Mouse (Mus musculus): ENCODE measurements around the gene Oxt.

Oxt gene

DNA sequence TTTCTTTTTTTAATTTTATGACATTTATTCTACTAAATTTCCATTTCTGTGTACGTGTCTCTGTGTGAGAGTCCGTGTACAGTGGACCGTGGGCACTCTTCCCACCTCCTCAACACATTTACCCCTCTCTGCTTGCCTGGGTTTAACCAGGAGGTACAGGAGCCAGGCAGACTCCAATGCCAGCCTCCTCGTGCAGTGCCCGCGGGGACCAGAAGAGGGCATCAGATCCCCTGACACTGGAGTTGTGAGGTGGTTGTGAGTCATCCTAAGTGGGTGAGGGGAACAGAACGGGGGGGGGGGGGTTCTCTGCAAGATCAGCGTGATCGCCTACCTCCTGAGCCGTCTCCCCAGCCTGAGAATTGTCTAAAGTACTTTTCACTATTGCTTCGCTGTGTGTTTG, 2.2 kb downstream of the Oxt start:
- DNase-seq (ENCODE audit: low spot score in 2 of 2), result peak in 1 of 2 experiments; percentile 45

DNA sequence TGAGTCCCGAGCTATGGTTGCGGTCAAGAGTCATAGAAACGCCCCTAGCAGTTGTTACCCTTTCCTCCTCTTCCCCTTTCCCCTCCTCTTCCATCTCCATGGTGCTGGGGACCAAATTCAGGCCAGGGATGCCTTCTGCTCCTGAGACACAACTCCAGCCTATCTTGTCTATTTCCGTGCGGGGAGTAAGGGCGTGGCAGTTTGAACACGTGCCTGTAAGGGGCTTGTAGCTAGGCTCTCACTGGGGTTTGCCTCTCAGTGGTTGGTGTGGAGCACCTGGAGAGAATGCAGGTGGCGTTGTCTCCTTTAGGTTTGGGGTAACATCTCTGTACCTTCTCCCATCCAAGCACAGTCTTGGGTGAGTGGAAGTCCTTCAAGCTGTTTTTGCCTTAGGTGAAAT, 3.8 kb downstream of the Oxt start:
- DNase-seq (ENCODE audit: low spot score in 2 of 2), result no peak

DNA sequence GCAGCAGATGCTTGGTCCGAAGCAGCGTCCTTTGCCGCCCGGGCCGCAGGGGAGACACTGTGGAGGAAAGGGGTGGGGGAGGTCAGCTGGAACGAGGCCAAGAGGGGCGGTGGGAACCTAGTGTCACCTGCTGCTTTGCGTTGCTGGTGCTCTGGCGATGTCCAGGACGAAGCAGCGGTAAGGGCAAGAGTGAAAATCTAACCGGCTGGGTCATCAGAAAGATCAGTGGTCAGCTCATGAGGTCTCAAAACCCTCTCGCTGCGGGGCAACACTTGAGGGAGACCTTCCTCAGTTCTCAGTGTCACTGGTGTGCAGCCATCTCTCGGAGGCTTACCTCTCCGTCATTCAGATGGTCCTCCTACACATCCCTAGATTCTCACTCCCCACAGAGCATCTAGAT, 5.2 kb downstream of the Oxt start:
- no peak for DNase-seq (ENCODE audit: low spot score in 2 of 2)

DNA sequence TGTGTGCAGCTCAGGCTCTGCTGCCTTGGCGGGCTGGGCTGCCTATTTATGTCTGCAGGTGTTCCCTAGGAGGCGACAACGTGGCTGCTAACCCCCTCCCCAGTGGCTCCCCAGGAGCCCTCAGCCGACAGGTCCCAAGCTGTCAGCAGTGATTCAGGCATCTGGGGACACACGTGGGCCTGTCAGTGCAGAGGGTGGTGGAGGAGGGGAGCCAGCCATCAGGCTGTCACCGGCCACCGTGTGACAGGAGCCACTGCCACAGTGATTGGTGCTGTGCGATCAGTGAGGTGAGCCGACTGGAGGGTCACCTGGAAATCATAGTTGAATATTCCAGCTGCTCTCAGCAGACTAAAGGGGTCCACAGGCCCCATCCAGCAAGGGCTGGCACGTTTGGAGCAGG, 6.6 kb downstream of the Oxt start, which contains the start of gene Avp:
Gene Avp (minus strand): TSS at position 3 of the 400 bp plus-strand sequence.
- DNase-seq (ENCODE audit: low spot score in 2 of 2), result no peak

DNA sequence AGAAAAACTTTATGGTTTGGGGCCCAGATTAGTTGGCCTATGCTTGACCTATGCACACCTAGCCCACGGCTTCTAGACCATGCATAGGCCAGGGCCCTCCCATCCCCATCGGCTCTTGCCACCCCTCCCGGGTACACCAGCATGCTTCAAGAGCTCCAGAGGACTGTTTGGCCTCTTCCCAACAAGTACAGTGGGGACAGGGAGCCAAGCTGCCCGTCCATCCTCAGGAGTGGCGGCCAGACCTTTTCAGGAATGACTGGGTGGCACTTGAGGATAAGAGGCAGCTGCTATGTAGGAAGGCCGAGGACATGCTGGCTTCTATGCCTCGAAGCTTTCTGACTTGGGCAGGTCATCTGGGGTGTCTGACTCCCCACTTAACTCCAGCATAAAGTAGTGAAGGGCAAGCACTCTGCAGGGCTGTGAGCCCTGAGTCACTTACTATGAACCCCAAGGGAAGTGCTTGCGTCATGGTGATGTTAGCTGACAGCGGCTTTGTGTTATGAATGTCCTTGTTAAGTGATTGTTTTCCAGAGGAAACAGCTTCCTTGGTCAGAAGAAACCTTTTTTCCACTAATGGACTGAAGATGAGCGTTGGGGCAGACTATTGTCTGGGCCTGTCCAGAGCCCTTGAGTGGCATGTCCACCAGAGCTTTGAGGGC, 8.1 kb downstream of the Oxt start:
- no peak for DNase-seq (ENCODE audit: low spot score in 2 of 2)

- no peak for DNase-seq (ENCODE audit: low spot score in 2 of 2)
Measured at GRCm38 (mm10) chr2:130586016-130586415, 10.0 kb downstream of the Oxt start.

DNA sequence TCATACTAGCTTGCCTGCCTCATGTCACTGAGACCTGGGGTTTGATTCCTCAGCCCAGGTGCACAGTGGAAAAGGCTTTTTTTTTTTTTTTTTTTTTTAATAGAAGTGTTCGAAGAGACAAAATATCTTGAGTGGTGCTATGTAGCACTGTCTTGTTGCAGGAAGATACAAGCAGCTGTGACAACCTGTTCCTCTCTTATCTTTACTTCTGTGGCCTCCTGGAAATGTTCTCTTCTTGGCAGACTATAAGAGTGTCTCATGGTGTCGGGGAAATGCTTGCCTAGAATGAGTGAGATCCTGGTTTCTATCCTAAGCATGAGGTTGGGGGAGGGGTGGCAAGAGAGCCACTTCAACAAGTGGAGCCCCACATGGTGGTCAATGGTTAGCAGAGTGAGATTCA, 12.4 kb downstream of the Oxt start:
- DNase-seq (ENCODE audit: low spot score in 2 of 2), result no peak

DNA sequence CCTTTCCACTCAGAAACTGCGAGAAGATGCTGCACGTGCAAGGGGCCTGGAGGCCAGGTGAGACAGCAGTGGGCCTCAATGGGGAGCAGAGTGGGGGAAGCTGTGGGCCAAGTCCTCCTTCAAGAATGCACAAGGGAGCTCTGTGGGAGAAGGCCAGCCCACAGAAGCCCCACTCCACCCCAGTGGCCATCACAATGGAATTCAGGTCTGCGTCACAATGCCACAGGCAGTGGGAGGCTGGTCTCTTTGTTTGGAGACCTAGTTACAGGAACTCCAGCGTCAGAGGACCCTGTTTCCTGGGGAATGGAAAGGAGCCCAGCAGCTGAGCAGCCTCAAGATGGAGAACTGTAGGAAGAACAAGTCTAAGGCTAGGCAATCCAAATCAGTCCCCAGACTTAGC, 13.2 kb downstream of the Oxt start:
- no peak for DNase-seq (ENCODE audit: low spot score in 2 of 2)

DNA sequence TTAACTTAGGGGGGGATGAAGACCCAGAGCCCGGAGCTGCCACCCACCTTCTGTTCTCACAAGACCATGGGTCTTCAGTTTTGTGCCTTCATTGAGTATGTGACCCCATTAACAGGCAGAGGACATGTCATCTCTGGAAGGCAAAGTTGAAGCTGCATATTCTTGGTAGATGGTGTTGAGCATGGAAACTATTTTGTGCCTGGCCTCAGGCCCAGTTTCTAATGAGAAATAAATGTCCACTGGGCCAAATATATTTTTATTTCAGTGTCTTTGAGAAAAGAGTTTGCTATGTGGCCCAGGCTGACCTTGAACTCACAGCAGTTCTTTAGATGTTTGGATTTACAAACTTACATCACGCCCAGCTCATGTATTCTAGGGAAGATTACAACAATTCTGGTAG, 13.8 kb downstream of the Oxt start:
- DNase-seq (ENCODE audit: low spot score in 2 of 2), result no peak

- DNase-seq (ENCODE audit: low spot score in 2 of 2), result no peak
Measured at GRCm38 (mm10) chr2:130591016-130591415, 15.0 kb downstream of the Oxt start.

GRCm38 (mm10) chr2:130595596-130595995, 19.6 kb downstream of the Oxt start:
- DNase-seq (ENCODE audit: low spot score in 2 of 2), result no peak

GRCm38 (mm10) chr2:130597601-130598010, 21.6 kb downstream of the Oxt start:
- no peak for DNase-seq (ENCODE audit: low spot score in 2 of 2)

DNA sequence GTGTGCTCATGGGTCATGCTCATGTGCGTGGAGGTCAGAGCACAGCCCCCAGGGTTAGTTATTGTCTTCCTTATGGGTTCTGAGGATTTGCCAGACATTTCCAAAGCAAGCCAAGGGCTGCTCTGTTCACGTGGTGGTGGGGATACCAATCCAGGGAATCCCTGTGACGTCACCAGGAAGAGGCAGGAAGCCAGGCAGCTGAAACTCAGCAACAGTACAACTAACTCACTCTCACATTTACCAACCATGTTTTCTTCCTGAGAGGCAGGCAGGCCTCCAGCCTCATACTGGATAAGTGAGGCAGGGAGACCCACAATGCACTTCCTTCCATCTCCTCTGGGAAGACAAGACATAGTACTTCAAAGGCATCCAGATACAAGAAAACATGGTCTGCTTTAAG, 22.4 kb downstream of the Oxt start:
- no peak for DNase-seq (ENCODE audit: low spot score in 2 of 2)

DNA sequence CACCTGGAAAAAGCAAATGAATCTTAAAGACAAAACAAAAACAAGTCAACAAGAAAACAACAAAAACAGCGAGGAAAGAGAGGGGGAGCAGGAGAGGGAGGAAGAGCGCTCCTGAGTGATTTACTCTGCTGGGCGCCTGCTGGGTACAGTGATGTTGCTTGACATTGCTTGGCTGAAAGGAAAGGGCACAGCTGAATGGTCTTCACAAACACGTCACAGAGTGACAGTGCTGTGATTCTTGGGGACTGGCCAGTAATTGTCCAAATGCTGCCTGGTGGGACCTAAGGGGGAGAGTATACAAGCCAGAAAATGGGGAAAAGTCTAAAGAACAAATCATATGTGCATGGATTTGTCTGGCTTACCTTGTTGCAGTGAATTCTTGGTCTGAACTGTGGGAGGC, 26.2 kb downstream of the Oxt start:
- no peak for DNase-seq (ENCODE audit: low spot score in 2 of 2)

- DNase-seq (ENCODE audit: low spot score in 2 of 2), result no peak
Measured at GRCm38 (mm10) chr2:130613091-130613490, 37.1 kb downstream of the Oxt start.

DNA sequence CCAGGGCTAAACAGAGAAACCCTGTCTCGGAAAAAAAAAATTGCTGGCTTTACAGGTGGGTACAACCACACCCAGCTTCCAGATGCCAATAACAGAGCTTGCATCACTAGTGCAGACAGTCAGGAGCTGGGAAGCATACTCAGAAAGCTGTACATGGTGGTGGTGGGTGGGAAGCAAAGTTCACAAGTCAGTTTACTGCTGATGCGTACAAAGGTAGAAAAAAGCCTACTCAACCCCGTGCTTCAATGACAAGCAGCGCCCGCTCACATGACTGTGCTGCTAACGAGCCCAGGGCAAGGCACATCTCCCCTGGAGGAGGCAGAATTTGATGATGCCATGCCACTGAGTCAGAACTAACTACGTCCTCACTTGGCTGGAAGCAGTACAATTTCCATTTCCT, 43.0 kb downstream of the Oxt start:
- no peak for DNase-seq (ENCODE audit: low spot score in 2 of 2)
